Mouse (Mus musculus): ENCODE measurements around the gene Dnajb13. TPM values are rescaled to one million over a fixed set of nuclear protein-coding genes. Genes with fewer than 3 reads are reported as not detected.

Dnajb13 gene
- polyA plus RNA-seq (2014; fragmentation: Illumina TruSeq; extraction: RNeasy Lipid Tissue Mini Kit (QIAGEN cat#74804); ENCODE audit: low read depth, low replicate concordance), result 209 TPM

GRCm38 (mm10) chr7:100514573-100514972 is at the start of gene Dnajb13:
Gene Dnajb13 (minus strand): TSS chr7:100514960.

GRCm38 (mm10) chr7:100536804-100537518 is 22.2 kb upstream of the Dnajb13 start, which contains the start of gene Coa4:
Gene Coa4 (plus strand): TSS chr7:100537071.

GRCm38 (mm10) chr7:100493117-100493483 is 21.7 kb downstream of the Dnajb13 start, which contains the start of gene Ucp2:
Gene Ucp2 (plus strand): TSS chr7:100493337.

GRCm38 (mm10) chr7:100472777-100473176 is 42.0 kb downstream of the Dnajb13 start, which contains the start of gene Ucp3:
Gene Ucp3 (plus strand): TSS chr7:100472990.

Other genes with a start within 250 kb of the Dnajb13 start
- gene P4ha3, start 229.4 kb downstream of the Dnajb13 start, polyA plus RNA-seq (2014; fragmentation: Illumina TruSeq; extraction: RNeasy Lipid Tissue Mini Kit (QIAGEN cat#74804); ENCODE audit: low read depth, low replicate concordance), result 0.14 TPM
- gene C2cd3, start 142.7 kb downstream of the Dnajb13 start, polyA plus RNA-seq (2014; fragmentation: Illumina TruSeq; extraction: RNeasy Lipid Tissue Mini Kit (QIAGEN cat#74804); ENCODE audit: low read depth, low replicate concordance), result 61.7 TPM
- 93.7 TPM for gene Ppme1, start 142.7 kb downstream of the Dnajb13 start, polyA plus RNA-seq (2014; fragmentation: Illumina TruSeq; extraction: RNeasy Lipid Tissue Mini Kit (QIAGEN cat#74804); ENCODE audit: low read depth, low replicate concordance)
- 0.18 TPM for gene Ucp3, start 42.0 kb downstream of the Dnajb13 start, polyA plus RNA-seq (2014; fragmentation: Illumina TruSeq; extraction: RNeasy Lipid Tissue Mini Kit (QIAGEN cat#74804); ENCODE audit: low read depth, low replicate concordance)
- 3.2 TPM for gene Ucp2, start 21.6 kb downstream of the Dnajb13 start, polyA plus RNA-seq (2014; fragmentation: Illumina TruSeq; extraction: RNeasy Lipid Tissue Mini Kit (QIAGEN cat#74804); ENCODE audit: low read depth, low replicate concordance)
- gene Coa4, start 22.1 kb upstream of the Dnajb13 start, polyA plus RNA-seq (2014; fragmentation: Illumina TruSeq; extraction: RNeasy Lipid Tissue Mini Kit (QIAGEN cat#74804); ENCODE audit: low read depth, low replicate concordance), result 28.1 TPM
- gene Rab6a, start 92.5 kb upstream of the Dnajb13 start, polyA plus RNA-seq (2014; fragmentation: Illumina TruSeq; extraction: RNeasy Lipid Tissue Mini Kit (QIAGEN cat#74804); ENCODE audit: low read depth, low replicate concordance), result 138 TPM
- gene Mrpl48, start 93.3 kb upstream of the Dnajb13 start, polyA plus RNA-seq (2014; fragmentation: Illumina TruSeq; extraction: RNeasy Lipid Tissue Mini Kit (QIAGEN cat#74804); ENCODE audit: low read depth, low replicate concordance), result 64.5 TPM
- gene Plekhb1, start 147.5 kb upstream of the Dnajb13 start, polyA plus RNA-seq (2014; fragmentation: Illumina TruSeq; extraction: RNeasy Lipid Tissue Mini Kit (QIAGEN cat#74804); ENCODE audit: low read depth, low replicate concordance), result 2.9 TPM
- 4.1 TPM for gene Fam168a, start 191.7 kb upstream of the Dnajb13 start, polyA plus RNA-seq (2014; fragmentation: Illumina TruSeq; extraction: RNeasy Lipid Tissue Mini Kit (QIAGEN cat#74804); ENCODE audit: low read depth, low replicate concordance)